Mouse (Mus musculus): ENCODE measurements at regions not wholly inside any gene's neighbourhood (a gene's known extent, or its start where the extent isn't known, plus 50 kb on each side); places are given as distances from the start of the nearest gene placed in this dataset.
A peak's percentile ranks its signal among the peaks of the same experiment; 100 is the strongest.

- H3K79me2 ChIP-seq (ENCODE audit: control insufficient read depth, insufficient read depth): no peaks in the 10 kb centered on the region
- TF ChIP-seq TCF3 (IDR thresholded peaks at IDR 0.05; ENCODE audit: insufficient read length, low read depth) (no peak), POLR2AphosphoS2 (IDR thresholded peaks at IDR 0.05; ENCODE audit: insufficient read length, low read depth) (no peak), MYOG (IDR thresholded peaks at IDR 0.05; ENCODE audit: control insufficient read depth in 1 of 3, insufficient read depth in 1 of 3, insufficient read length in 2 of 3, low read depth in 2 of 3) (no peak), MAX (IDR thresholded peaks at IDR 0.05; ENCODE audit: low read depth) (no peak), TCF12 (IDR thresholded peaks at IDR 0.05; ENCODE audit: insufficient read depth, poor library complexity, severe bottlenecking) (no peak), REST (IDR thresholded peaks at IDR 0.05; ENCODE audit: insufficient read depth, insufficient read length) (no peak), USF1 (IDR thresholded peaks at IDR 0.05; ENCODE audit: low read depth) (no peak), SRF (IDR thresholded peaks at IDR 0.05; ENCODE audit: control insufficient read depth, insufficient read length, low read depth) (no peak), E2F4 (IDR thresholded peaks at IDR 0.05; ENCODE audit: insufficient read depth) (no peak), MYOD1 (IDR thresholded peaks at IDR 0.05; ENCODE audit: control insufficient read depth in 1 of 3, insufficient read length in 2 of 3, low read depth in 2 of 3) (no peak), POLR2A (IDR thresholded peaks at IDR 0.05; ENCODE audit: insufficient read length, low read depth) (no peak), CEBPB (IDR thresholded peaks at IDR 0.05; ENCODE audit: insufficient read depth, poor library complexity, severe bottlenecking) (no peak)
- no peak overlapping the region for H3ac ChIP-seq (ENCODE audit: control insufficient read depth, insufficient read length)
- no peaks in the 10 kb centered on the region for H3K36me3 ChIP-seq (ENCODE audit: control insufficient read depth, insufficient read depth)
- H3K4me2 ChIP-seq (ENCODE audit: low read depth): no peak overlapping the region
- no peak overlapping the region for H3K4me3 ChIP-seq
- H3K27me3 ChIP-seq (ENCODE audit: control insufficient read depth, insufficient read depth, insufficient read length): no peaks in the 10 kb centered on the region
Measured at GRCm38 (mm10) chr2:19060218-19060915, 62.2 kb downstream of the 4930426L09Rik start.

- no peak overlapping the region for H3ac ChIP-seq (ENCODE audit: control insufficient read depth, insufficient read length)
- H3K27me3 ChIP-seq (ENCODE audit: control insufficient read depth, insufficient read depth, insufficient read length): no peaks in the 10 kb centered on the region
- no peak overlapping the region for H3K4me3 ChIP-seq
- H3K4me2 ChIP-seq (ENCODE audit: low read depth): peak overlapping the region; percentile 58
- H3K79me2 ChIP-seq (ENCODE audit: control insufficient read depth, insufficient read depth): no peaks in the 10 kb centered on the region
- no peaks in the 10 kb centered on the region for H3K36me3 ChIP-seq (ENCODE audit: control insufficient read depth, insufficient read depth)
- no peak for TF ChIP-seq CEBPB (IDR thresholded peaks at IDR 0.05; ENCODE audit: insufficient read depth, poor library complexity, severe bottlenecking)
Measured at GRCm38 (mm10) chr2:19064560-19065362, 66.6 kb downstream of the 4930426L09Rik start.

GRCm38 (mm10) chr2:19065511-19065910 is 67.4 kb downstream of the 4930426L09Rik start:
- TF ChIP-seq MAX (IDR thresholded peaks at IDR 0.05; ENCODE audit: low read depth): no peak
- TF ChIP-seq TCF12 (IDR thresholded peaks at IDR 0.05; ENCODE audit: insufficient read depth, poor library complexity, severe bottlenecking): no peak
- no peak for TF ChIP-seq E2F4 (IDR thresholded peaks at IDR 0.05; ENCODE audit: insufficient read depth)
- TF ChIP-seq MYOG (IDR thresholded peaks at IDR 0.05; ENCODE audit: control insufficient read depth in 1 of 3, insufficient read depth in 1 of 3, insufficient read length in 2 of 3, low read depth in 2 of 3): no peak
- TF ChIP-seq CEBPB (IDR thresholded peaks at IDR 0.05; ENCODE audit: insufficient read depth, poor library complexity, severe bottlenecking): no peak
- no peak for TF ChIP-seq TCF3 (IDR thresholded peaks at IDR 0.05; ENCODE audit: insufficient read length, low read depth)
- no peak for TF ChIP-seq SRF (IDR thresholded peaks at IDR 0.05; ENCODE audit: control insufficient read depth, insufficient read length, low read depth)
- TF ChIP-seq MYOD1 (IDR thresholded peaks at IDR 0.05; ENCODE audit: control insufficient read depth in 1 of 3, insufficient read length in 2 of 3, low read depth in 2 of 3): no peak
- TF ChIP-seq REST (IDR thresholded peaks at IDR 0.05; ENCODE audit: insufficient read depth, insufficient read length): no peak
- no peak for TF ChIP-seq POLR2AphosphoS2 (IDR thresholded peaks at IDR 0.05; ENCODE audit: insufficient read length, low read depth)
- TF ChIP-seq POLR2A (IDR thresholded peaks at IDR 0.05; ENCODE audit: insufficient read length, low read depth): no peak
- TF ChIP-seq USF1 (IDR thresholded peaks at IDR 0.05; ENCODE audit: low read depth): no peak
- H3K79me2 ChIP-seq (ENCODE audit: control insufficient read depth, insufficient read depth): no peaks in the 10 kb centered on the region
- H3K4me2 ChIP-seq (ENCODE audit: low read depth): peak overlapping the region; percentile 58
- H3K27me3 ChIP-seq (ENCODE audit: control insufficient read depth, insufficient read depth, insufficient read length): no peaks in the 10 kb centered on the region
- no peak overlapping the region for H3K4me3 ChIP-seq
- H3ac ChIP-seq (ENCODE audit: control insufficient read depth, insufficient read length): no peak overlapping the region
- H3K36me3 ChIP-seq (ENCODE audit: control insufficient read depth, insufficient read depth): no peaks in the 10 kb centered on the region

GRCm38 (mm10) chr2:19068161-19068560 is 70.0 kb downstream of the 4930426L09Rik start:
- H3K79me2 ChIP-seq (ENCODE audit: control insufficient read depth, insufficient read depth): no peaks in the 10 kb centered on the region
- no peaks in the 10 kb centered on the region for H3K36me3 ChIP-seq (ENCODE audit: control insufficient read depth, insufficient read depth)
- no peaks in the 10 kb centered on the region for H3K27me3 ChIP-seq (ENCODE audit: control insufficient read depth, insufficient read depth, insufficient read length)
- H3K4me3 ChIP-seq: no peak overlapping the region
- H3ac ChIP-seq (ENCODE audit: control insufficient read depth, insufficient read length): no peak overlapping the region
- H3K4me2 ChIP-seq (ENCODE audit: low read depth): no peak overlapping the region
- TF ChIP-seq TCF3 (IDR thresholded peaks at IDR 0.05; ENCODE audit: insufficient read length, low read depth): no peak

GRCm38 (mm10) chr2:19083816-19084215 is 85.7 kb downstream of the 4930426L09Rik start:
- no peak overlapping the region for H3ac ChIP-seq (ENCODE audit: control insufficient read depth, insufficient read length)
- H3K27me3 ChIP-seq (ENCODE audit: control insufficient read depth, insufficient read depth, insufficient read length): no peaks in the 10 kb centered on the region
- H3K4me3 ChIP-seq: no peak overlapping the region
- no peak overlapping the region for H3K4me2 ChIP-seq (ENCODE audit: low read depth)
- H3K79me2 ChIP-seq (ENCODE audit: control insufficient read depth, insufficient read depth): no peaks in the 10 kb centered on the region
- TF ChIP-seq POLR2A (IDR thresholded peaks at IDR 0.05; ENCODE audit: insufficient read length, low read depth) (no peak), SRF (IDR thresholded peaks at IDR 0.05; ENCODE audit: control insufficient read depth, insufficient read length, low read depth) (no peak), USF1 (IDR thresholded peaks at IDR 0.05; ENCODE audit: low read depth) (no peak), MYOG (IDR thresholded peaks at IDR 0.05; ENCODE audit: control insufficient read depth in 1 of 3, insufficient read depth in 1 of 3, insufficient read length in 2 of 3, low read depth in 2 of 3) (no peak), MAX (IDR thresholded peaks at IDR 0.05; ENCODE audit: low read depth) (no peak), CEBPB (IDR thresholded peaks at IDR 0.05; ENCODE audit: insufficient read depth, poor library complexity, severe bottlenecking) (no peak), REST (IDR thresholded peaks at IDR 0.05; ENCODE audit: insufficient read depth, insufficient read length) (no peak), TCF12 (IDR thresholded peaks at IDR 0.05; ENCODE audit: insufficient read depth, poor library complexity, severe bottlenecking) (no peak), POLR2AphosphoS2 (IDR thresholded peaks at IDR 0.05; ENCODE audit: insufficient read length, low read depth) (no peak), TCF3 (IDR thresholded peaks at IDR 0.05; ENCODE audit: insufficient read length, low read depth) (no peak), MYOD1 (IDR thresholded peaks at IDR 0.05; ENCODE audit: control insufficient read depth in 1 of 3, insufficient read length in 2 of 3, low read depth in 2 of 3) (no peak), E2F4 (IDR thresholded peaks at IDR 0.05; ENCODE audit: insufficient read depth) (no peak)
- H3K36me3 ChIP-seq (ENCODE audit: control insufficient read depth, insufficient read depth): no peaks in the 10 kb centered on the region
